Mouse (Mus musculus) kidney, postnatal 0 days (tissue): ENCODE results near the gene Gm49321. TPM values are rescaled to one million over a fixed set of nuclear protein-coding genes. Genes with fewer than 3 reads are reported as not detected.

ENCODE experiments used
- ATAC-seq: fragments of 200-750 bp; cut with Nextera tagmentation; replicated peaks from 2 replicates; pipeline ENCODE4 v1.8.0; 2017; ENCODE audit warnings: low read depth, moderate number of reproducible peaks, moderate TSS enrichment, moderate library complexity; ENCODE audit not compliant: low FRiP score
- DNase-seq: peaks from one replicate; pipeline ENCODE4 v3.0.0-alpha.2; 2016; ENCODE audit warnings: low spot score
- H3K27ac ChIP-seq: fragments of 300-500 bp; sonication (generic); 2 replicates; pipeline ENCODE4 v1.5.1; 2014; ENCODE audit warnings: mild to moderate bottlenecking
- H3K27me3 ChIP-seq: fragments of 300-500 bp; sonication (generic); 2 replicates; pipeline ENCODE4 v1.6.1; 2014; ENCODE audit warnings: low read length, mixed read lengths; ENCODE audit not compliant: insufficient read depth
- H3K36me3 ChIP-seq: fragments of 300-500 bp; sonication (generic); 2 replicates; pipeline ENCODE4 v1.6.1; 2014; ENCODE audit warnings: low read length, mixed read lengths; ENCODE audit not compliant: insufficient read depth
- H3K4me1 ChIP-seq: fragments of 300-500 bp; sonication (generic); replicated peaks from 2 replicates; pipeline ENCODE4 v1.6.1; 2014; ENCODE audit warnings: antibody characterized with exemption, low read length, mixed read lengths; ENCODE audit not compliant: insufficient read depth
- H3K4me2 ChIP-seq: fragments of 300-500 bp; sonication (generic); 2 replicates; pipeline ENCODE4 v1.6.1; 2014; ENCODE audit warnings: mild to moderate bottlenecking, low read length, moderate library complexity, mixed read lengths
- H3K4me3 ChIP-seq: fragments of 300-500 bp; sonication (generic); replicated peaks from 2 replicates; pipeline ENCODE4 v1.5.1; 2014; ENCODE audit warnings: low read depth, low read length
- H3K9ac ChIP-seq: fragments of 300-500 bp; sonication (generic); 2 replicates; pipeline ENCODE4 v1.6.1; 2014; ENCODE audit warnings: low read depth, low read length
- H3K9me3 ChIP-seq: fragments of 300-500 bp; sonication (generic); replicated peaks from 2 replicates; pipeline ENCODE4 v1.6.1; 2016; ENCODE audit warnings: low read length, inconsistent platforms, mixed read lengths
- CTCF ChIP-seq: IDR thresholded peaks from 2 replicates; pipeline ENCODE4 v1.5.1; 2016; ENCODE audit warnings: antibody characterized with exemption, low read depth, mild to moderate bottlenecking, moderate library complexity
- WGBS: fragments of 180-500 bp; shearing (Covaris S2); extraction: QIAGEN DNeasy Blood & Tissue Kit; methylation state at CpG from one replicate; pipeline ENCODE4 v1.1.7; 2014; 5-methylcytosine and 5-hydroxymethylcytosine counted together
- polyA plus RNA-seq: library from polyadenylated mRNA; unstranded; fragments of >200 nt; fragmentation: Nextera tagmentation; extraction: Ambion mirVana; gene quantifications from 2 replicates; pipeline ENCODE4 v1.2.1, GENCODE M21; 2015

Gm49321 gene
- polyA plus RNA-seq, 1 experiment from 2014 or later, result 8.1 TPM

DNA sequence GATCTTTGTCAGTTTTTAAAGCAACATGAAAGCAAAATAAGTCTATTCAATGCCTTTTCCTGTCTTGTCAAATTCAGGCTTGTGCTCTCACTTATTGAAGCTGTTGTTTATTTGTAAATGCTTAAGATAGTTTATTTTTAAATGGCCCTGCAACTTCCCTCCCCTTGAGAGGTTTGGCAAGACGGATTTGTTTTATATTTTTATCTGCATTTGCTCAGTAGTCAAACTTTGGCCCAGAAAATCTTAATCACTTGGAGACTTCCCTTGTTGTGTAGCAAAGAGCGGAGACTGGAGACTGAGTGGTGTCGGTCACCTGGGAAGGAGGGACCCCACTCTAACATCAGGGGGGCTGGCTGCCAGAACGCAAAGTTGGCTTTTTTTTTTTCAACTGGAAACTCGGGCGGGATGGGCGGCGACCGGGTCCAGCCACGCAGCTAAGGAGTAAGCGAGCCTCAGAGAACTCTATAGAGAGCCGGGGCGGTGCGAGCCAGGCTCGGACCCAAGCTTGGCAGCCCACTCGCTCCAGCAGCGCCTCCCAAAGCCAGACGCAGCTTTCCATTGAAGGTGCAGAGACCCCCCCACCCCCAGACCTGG, 30.3 kb upstream of the Gm49321 start:
- no peak for DNase-seq
- H3K27ac ChIP-seq, result peak overlapping the region; percentile 99
- WGBS, result 1% methylated on average over 18 of the region's 18 CpGs
- H3K27me3 ChIP-seq, result no peaks in the 10 kb centered on the region
- TF ChIP-seq CTCF, result no peak
- ATAC-seq, result no peak; the same call in 1 of the 2 replicates
- no peaks in the 10 kb centered on the region for H3K36me3 ChIP-seq
- peak overlapping the region; percentile 98 for H3K9ac ChIP-seq
- H3K9me3 ChIP-seq, result no peaks in the 10 kb centered on the region
- H3K4me1 ChIP-seq, result no peaks in the 10 kb centered on the region; the same call in 1 of the 2 replicates
- H3K4me2 ChIP-seq, result peak overlapping the region; percentile 70
- peak overlapping the region; percentile 88 for H3K4me3 ChIP-seq

DNA sequence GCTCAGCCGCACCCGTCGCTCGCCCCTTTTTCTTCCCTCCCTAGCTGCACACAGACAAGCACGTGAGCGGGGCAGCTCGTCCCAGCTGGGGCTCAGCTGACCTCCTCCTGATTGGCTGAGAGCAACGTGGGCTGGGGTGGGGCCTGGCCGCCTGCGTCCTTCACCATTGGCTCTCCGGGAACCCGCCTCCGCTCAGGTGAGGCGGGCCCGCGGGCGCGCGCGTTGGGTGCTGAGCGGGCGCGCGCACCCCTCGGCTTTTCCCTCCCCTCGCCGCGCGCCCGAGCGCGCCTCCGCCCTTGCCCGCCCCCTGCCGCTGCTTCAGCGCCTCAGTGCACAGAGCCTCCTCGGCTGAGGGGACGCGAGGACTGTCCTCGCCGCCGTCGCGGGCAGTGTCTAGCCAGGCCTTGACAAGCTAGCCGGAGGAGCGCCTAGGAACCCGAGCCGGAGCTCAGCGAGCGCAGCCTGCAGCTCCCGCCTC, 29.7 kb upstream of the Gm49321 start:
- Histone ChIP-seq H3K36me3 (no peaks in the 10 kb centered on the region), H3K9ac (peak overlapping the region; percentile 98), H3K4me3 (peak overlapping the region; percentile 88), H3K4me2 (peak overlapping the region; percentile 70), H3K9me3 (no peaks in the 10 kb centered on the region), H3K27ac (peak overlapping the region; percentile 99), H3K4me1 (no peaks in the 10 kb centered on the region; the same call in 1 of the 2 replicates), H3K27me3 (no peaks in the 10 kb centered on the region)
- ATAC-seq (peak; percentile 99), DNase-seq (peak; percentile 99)
- peak; percentile 61 for TF ChIP-seq CTCF
- WGBS, result 0% methylated on average over 40 of the region's 51 CpGs

DNA sequence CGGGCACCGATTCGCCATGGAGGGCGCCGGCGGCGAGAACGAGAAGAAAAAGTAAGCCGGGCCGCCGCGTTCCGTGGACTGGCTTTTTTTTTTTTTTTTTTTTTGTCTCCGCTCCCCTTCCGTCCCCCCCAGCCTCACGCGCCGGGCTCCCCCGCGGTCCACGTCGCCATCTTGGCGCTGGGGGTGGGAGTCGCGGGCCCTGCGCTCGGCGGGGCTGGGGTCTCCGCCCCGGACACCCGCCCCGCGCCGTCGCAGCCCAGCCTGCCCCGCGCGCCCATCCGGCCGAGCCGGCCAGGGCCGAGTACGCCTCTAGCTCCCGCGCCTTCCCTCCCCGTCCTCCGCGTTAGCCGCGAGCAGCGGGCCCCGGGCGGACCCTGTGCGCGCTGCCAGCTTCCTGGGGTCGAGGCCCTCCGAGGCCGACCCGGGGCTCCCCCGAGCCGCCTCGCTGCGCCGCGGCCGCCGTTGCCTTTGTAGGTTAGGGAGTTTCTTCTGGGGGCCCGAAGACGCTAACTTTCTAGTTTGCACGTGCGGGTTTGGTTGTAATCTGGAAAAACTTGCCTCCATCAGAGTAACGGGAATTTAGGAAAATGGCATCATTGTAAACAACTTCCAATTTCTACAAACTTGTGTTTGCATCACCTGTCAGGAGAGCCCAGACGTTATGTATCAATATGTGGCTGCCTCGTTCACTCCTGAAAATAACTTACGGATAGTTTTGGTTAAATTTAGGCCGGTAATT, 29.0 kb upstream of the Gm49321 start:
- Histone ChIP-seq H3K9ac (peak overlapping the region; percentile 98), H3K4me1 (no peaks in the 10 kb centered on the region; the same call in 1 of the 2 replicates), H3K9me3 (no peaks in the 10 kb centered on the region), H3K4me3 (peak overlapping the region; percentile 88), H3K4me2 (peak overlapping the region; percentile 70), H3K27me3 (no peaks in the 10 kb centered on the region), H3K36me3 (no peaks in the 10 kb centered on the region), H3K27ac (peak overlapping the region; percentile 99)
- ATAC-seq, result peak; percentile 38
- TF ChIP-seq CTCF, result no peak
- peak; percentile 74 for DNase-seq
- WGBS, result under 1% methylated on average over 68 of the region's 76 CpGs

DNA sequence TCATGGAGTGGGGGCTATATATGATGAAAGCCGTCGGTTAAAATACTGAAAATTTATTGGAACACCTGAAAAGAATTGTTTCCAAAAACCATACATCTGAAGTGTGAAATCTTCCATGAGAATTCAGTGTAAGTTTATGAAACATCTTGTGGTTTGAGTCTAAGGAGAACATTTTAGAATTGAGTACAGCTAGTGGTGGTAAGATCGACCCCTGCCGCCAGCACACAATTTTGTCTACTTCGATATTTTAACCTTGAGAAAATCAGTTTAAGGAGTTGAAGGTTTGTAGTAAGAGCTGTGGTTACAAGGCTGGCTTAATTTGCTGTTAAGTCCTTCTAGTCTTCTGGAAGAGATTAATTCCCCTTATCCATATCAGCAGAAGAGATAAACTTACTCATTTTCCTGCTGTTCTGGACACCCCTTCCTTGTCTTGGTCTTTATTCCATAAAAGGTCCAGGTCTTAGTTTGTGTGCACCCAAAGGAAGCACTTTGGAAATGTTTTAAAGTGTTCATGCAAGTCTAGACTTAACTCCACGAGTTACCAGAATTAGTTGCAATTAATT, 28.4 kb upstream of the Gm49321 start:
- no peaks in the 10 kb centered on the region for H3K9me3 ChIP-seq
- WGBS, result 0% methylated on average over 6 of the region's 6 CpGs

DNA sequence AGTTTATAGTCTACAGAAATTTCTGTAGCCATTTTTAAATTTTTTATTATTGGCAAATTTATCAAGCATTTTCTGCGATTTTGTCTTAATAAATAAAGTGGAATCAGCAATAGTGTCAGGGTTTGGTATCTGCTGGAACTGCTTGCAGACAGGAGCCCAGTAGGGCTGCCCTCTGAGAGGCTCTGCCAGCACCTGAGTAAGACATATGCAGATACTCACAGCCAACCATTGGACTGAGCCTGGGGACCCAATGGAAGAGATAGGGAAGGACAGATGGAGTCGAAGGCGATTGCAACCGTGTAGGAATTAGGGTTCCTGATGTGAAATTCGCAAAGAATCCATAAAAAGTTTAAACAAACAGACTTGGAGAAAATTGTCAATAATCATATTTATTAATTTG, 19.0 kb upstream of the Gm49321 start:
- no peak for TF ChIP-seq CTCF
- Histone ChIP-seq H3K27me3 (no peaks in the 10 kb centered on the region), H3K4me1 (no peaks in the 10 kb centered on the region), H3K36me3 (0 out of 2 replicates have a peak, but pooled peaks cover 2% of the 10 kb centered on the region), H3K9ac (no peak overlapping the region), H3K27ac (no peak overlapping the region), H3K4me2 (no peak overlapping the region), H3K4me3 (no peak overlapping the region), H3K9me3 (no peaks in the 10 kb centered on the region)
- ATAC-seq (no peak), DNase-seq (no peak)
- 96% methylated on average over 5 of the region's 5 CpGs for WGBS

More for the DNA sequence above, 28.4 kb upstream of the Gm49321 start:
- Histone ChIP-seq H3K9ac (peak overlapping the region; percentile 98), H3K4me2 (peak overlapping the region; percentile 70), H3K27ac (no peak overlapping the region), H3K4me3 (peak overlapping the region; percentile 88), H3K27me3 (no peaks in the 10 kb centered on the region), H3K36me3 (no peaks in the 10 kb centered on the region), H3K4me1 (no peaks in the 10 kb centered on the region; the same call in 1 of the 2 replicates)
- peak; percentile 59 for DNase-seq
- ATAC-seq, result no peak
- TF ChIP-seq CTCF, result peak; percentile 22; the same call in 1 of the 2 replicates

DNA sequence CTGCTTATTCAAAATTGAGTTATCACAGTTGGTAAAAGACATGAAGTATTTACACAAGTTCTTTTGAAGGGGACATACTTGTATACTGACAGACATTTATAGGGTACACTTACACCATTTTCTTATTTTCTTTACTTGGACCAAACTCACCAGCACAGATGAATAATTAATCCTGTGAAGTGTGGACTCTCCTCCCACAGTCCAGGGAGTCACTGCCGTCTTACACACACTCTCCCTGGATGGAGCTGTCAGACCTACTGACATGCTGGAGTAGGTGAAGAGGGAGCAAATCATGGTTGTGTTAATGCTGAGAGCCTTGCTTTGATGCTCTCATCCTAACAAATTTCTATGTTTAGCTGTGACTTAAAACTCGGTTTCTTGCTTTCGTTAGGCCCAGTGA, 7.2 kb upstream of the Gm49321 start:
- H3K27me3 ChIP-seq, result no peaks in the 10 kb centered on the region
- ATAC-seq, result no peak; the same call in 1 of the 2 replicates
- H3K9me3 ChIP-seq, result no peaks in the 10 kb centered on the region
- H3K36me3 ChIP-seq, result peaks cover 37% of the 10 kb centered on the region
- no peak for DNase-seq
- no peak overlapping the region for H3K9ac ChIP-seq
- TF ChIP-seq CTCF, result no peak
- no peak overlapping the region for H3K4me3 ChIP-seq
- 66% methylated on average over 3 of the region's 3 CpGs for WGBS
- no peak overlapping the region for H3K4me2 ChIP-seq
- H3K4me1 ChIP-seq, result no peaks in the 10 kb centered on the region
- H3K27ac ChIP-seq, result no peak overlapping the region
